Mouse (Mus musculus) megakaryocyte-erythroid progenitor cell, adult 5-6 weeks (primary cell): ENCODE data around the gene Ndufa12. TPM values are rescaled to one million over a fixed set of nuclear protein-coding genes. Genes with fewer than 3 reads are reported as not detected.

Experiments
- total RNA-seq, 2 experiments: library from RNA; stranded (forward) in 1 of 2; stranded (reverse) in 1 of 2; fragments of 200-1000, 215-1000 nt in 1 of 2; fragments of >200 nt in 1 of 2; fragmentation: Nextera tagmentation in 1 of 2; gene quantifications; 2 replicates each; pipeline ENCODE4 v1.2.3; 2014 to 2017

Ndufa12 gene
- total RNA-seq, 2 experiments from 2014 or later: 213 to 394 TPM

Other genes with a start within 250 kb of the Ndufa12 start
- gene Vezt, start 162.9 kb upstream of the Ndufa12 start, total RNA-seq (2014; fragmentation: Nextera tagmentation): 17.7 and 21.1 TPM in 2 replicates
- 10.6 and 15.6 TPM in 2 replicates for gene Vezt, start 162.9 kb upstream of the Ndufa12 start, total RNA-seq (2017)
- 9.2 and 9.6 TPM in 2 replicates for gene Fgd6, start 162.7 kb upstream of the Ndufa12 start, total RNA-seq (2014; fragmentation: Nextera tagmentation)
- 2.9 and 3.8 TPM in 2 replicates for gene Fgd6, start 162.7 kb upstream of the Ndufa12 start, total RNA-seq (2017)
- gene Nr2c1, start 50.7 kb upstream of the Ndufa12 start, total RNA-seq (2014; fragmentation: Nextera tagmentation): 5.5 and 8.2 TPM in 2 replicates
- gene Nr2c1, start 50.7 kb upstream of the Ndufa12 start, total RNA-seq (2017): 2.2 and 7.4 TPM in 2 replicates
- not detected in 2 replicates for gene Gm4792, start 100.0 kb downstream of the Ndufa12 start, total RNA-seq (2014; fragmentation: Nextera tagmentation)
- not detected in 2 replicates for gene Gm4792, start 100.0 kb downstream of the Ndufa12 start, total RNA-seq (2017)
- gene Tmcc3, start 113.2 kb downstream of the Ndufa12 start, total RNA-seq (2014; fragmentation: Nextera tagmentation): 0.24 and 2.4 TPM in 2 replicates
- 0.72 TPM in 1 of 2 replicates, not detected in the other for gene Tmcc3, start 113.2 kb downstream of the Ndufa12 start, total RNA-seq (2017)